Mouse (Mus musculus) activated CD4-positive, CD25-positive, alpha-beta regulatory T cell (primary cell): ENCODE measurements around the gene Olfr1459. TPM values are rescaled to one million over a fixed set of nuclear protein-coding genes. Genes with fewer than 3 reads are reported as not detected.

Experiments used
- polyA plus RNA-seq, 2 experiments: library from polyadenylated mRNA; unstranded; fragments of 100-300 nt; shearing (Covaris generic); gene quantifications; one replicate each; pipeline ENCODE4 v1.2.1; 2017

Gene Olfr1459
- polyA plus RNA-seq: under 1 TPM in 1 of 2 experiments, not detected in 1; 0.15 TPM

GRCm38 (mm10) chr19:13149449-13149848 is at the start of gene Olfr1459:
Gene Olfr1459, minus strand, starts transcription at chr19:13149549.

GRCm38 (mm10) chr19:13185434-13185833 is 36.1 kb upstream of the Olfr1459 start, which contains the start of gene Olfr1462:
Gene Olfr1462, plus strand, starts transcription at chr19:13185734.

DNA sequence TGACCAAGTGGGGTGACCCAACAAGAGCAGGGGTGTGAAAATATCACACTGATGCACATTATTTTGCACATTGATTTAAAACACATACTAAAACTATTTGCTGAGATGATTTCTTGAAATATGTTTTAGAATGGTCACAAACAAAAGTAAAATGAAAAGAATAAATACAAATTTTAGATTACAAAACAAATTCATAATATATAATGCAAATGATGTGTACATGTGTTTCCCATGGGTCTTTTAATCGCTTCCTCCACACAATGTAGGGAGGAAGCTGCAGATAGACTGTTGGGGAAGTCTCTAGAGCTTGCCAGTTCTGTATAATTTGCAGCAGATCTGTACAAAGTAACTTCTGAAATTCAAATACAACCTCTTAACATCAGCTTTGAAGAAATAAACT is 13.4 kb upstream of the Olfr1459 start, which contains the start of gene Olfr1461:
Olfr1461 (plus strand) TSS at position 301 of the 400 bp plus-strand sequence.

DNA sequence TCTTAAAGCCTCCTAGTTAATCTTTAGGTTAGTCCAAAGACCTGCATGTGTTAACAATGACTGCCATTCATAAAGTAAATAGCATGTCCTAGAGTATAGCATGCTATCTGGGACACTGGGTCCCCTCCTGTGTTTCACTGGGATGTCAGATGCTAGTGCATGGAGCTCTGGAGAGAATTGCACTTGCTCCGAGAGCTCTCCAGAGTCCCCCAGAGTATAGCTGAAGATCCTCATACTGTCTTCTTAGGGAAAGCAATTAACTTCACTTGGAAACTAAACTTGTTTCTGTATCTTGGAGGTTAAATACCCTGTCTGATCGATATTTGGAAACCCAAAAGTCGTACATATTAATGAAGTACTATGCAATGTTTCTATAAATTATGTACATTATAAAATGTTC is 42.7 kb downstream of the Olfr1459 start, which contains the start of gene Olfr1458:
Olfr1458 (minus strand) TSS at position 101 of the 400 bp plus-strand sequence.

DNA sequence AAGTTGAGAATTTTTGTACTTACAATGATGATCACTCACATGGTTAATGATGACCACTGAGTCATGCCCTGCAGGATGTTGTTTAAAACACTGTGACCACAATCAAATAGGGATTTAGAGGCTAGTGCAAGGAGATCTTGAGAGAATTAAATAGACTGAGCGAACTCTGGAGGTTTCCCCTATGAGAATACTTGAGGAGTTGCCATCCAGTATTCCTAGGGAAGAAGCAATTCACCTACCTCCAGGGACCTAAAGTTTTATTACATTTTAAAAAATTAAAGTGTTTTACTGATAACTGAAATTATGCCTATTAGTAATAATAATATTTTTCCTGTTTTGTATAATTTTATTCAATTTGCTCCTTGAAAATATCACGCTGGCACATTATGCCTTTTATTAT is 51.6 kb downstream of the Olfr1459 start, which contains the start of gene Olfr1457:
Olfr1457 (minus strand) TSS at position 101 of the 400 bp plus-strand sequence.

Other genes with a start within 250 kb of the Olfr1459 start
- not detected for gene Olfr1447, start 245.8 kb downstream of the Olfr1459 start, polyA plus RNA-seq
- gene Olfr1448, start 225.1 kb downstream of the Olfr1459 start, polyA plus RNA-seq: under 1 TPM in 1 of 2 experiments, not detected in 1; 0.10 TPM
- gene Olfr1449, start 218.7 kb downstream of the Olfr1459 start, polyA plus RNA-seq: not detected
- gene Olfr1450, start 199.3 kb downstream of the Olfr1459 start, polyA plus RNA-seq: not detected
- under 1 TPM in 1 of 2 experiments, not detected in 1; 0.80 TPM for gene Olfr1451, start 154.5 kb downstream of the Olfr1459 start, polyA plus RNA-seq
- gene Olfr1453, start 121.2 kb downstream of the Olfr1459 start, polyA plus RNA-seq: not detected
- not detected for gene Olfr1454, start 88.9 kb downstream of the Olfr1459 start, polyA plus RNA-seq
- gene Olfr1457, start 51.7 kb downstream of the Olfr1459 start, polyA plus RNA-seq: under 1 TPM in 1 of 2 experiments, not detected in 1; 0.32 TPM
- gene Olfr1458, start 42.8 kb downstream of the Olfr1459 start, polyA plus RNA-seq: not detected
- not detected for gene Olfr1461, start 13.5 kb upstream of the Olfr1459 start, polyA plus RNA-seq
- gene Olfr1462, start 36.2 kb upstream of the Olfr1459 start, polyA plus RNA-seq: not detected
- gene Olfr1463, start 81.8 kb upstream of the Olfr1459 start, polyA plus RNA-seq: not detected
- gene Olfr1465, start 166.0 kb upstream of the Olfr1459 start, polyA plus RNA-seq: not detected
- gene Olfr1466, start 189.3 kb upstream of the Olfr1459 start, polyA plus RNA-seq: not detected
- not detected for gene Olfr1467, start 212.7 kb upstream of the Olfr1459 start, polyA plus RNA-seq